Mouse (Mus musculus): ENCODE data around the gene Gm5935.
"Not testable (repeated sequence)": the region's sequence is repeated elsewhere in the genome, so short reads cannot be mapped to it uniquely, and the experiment has no call there.

GRCm38 (mm10) chrX:24775064-24775463 is at the start of gene Gm5935:
- not testable (repeated sequence) for TF ChIP-seq POLR2A (IDR thresholded peaks at IDR 0.05; ENCODE audit: borderline replicate concordance, extremely low read depth, low read depth, low read length); CTCF (IDR thresholded peaks at IDR 0.05; ENCODE audit: insufficient read depth, low read length)

Measured in lung, adult 2 months (tissue).